Mouse (Mus musculus) ES-Bruce4 (cell line): ENCODE measurements around the gene Fbxl17.

Experiments used
- CTCF ChIP-seq: IDR thresholded peaks from one replicate; pipeline ENCODE4 v1.8.1; 2011; ENCODE audit warnings: low read depth, low read length
- POLR2A ChIP-seq: IDR thresholded peaks from one replicate; pipeline ENCODE4 v1.8.1; 2011; ENCODE audit warnings: low read length; ENCODE audit not compliant: insufficient read depth

GRCm38 (mm10) chr17:63046401-63046800 is 453.4 kb downstream of the Fbxl17 start:
- TF ChIP-seq POLR2A, result no peak
- TF ChIP-seq CTCF, result no peak
